Mouse (Mus musculus): ENCODE data around the gene Retreg2. TPM values are rescaled to one million over a fixed set of nuclear protein-coding genes. Genes with fewer than 3 reads are reported as not detected.
A peak's percentile ranks its signal among the peaks of the same experiment; 100 is the strongest.

Retreg2 gene
- polyA plus RNA-seq, 2 experiments from 2014 or later, result 19.2 to 32.9 TPM

- peak; percentile 91 for ATAC-seq
Measured at GRCm38 (mm10) chr1:75168472-75169464, 26.2 kb downstream of the Retreg2 start, which contains the start of gene Zfand2b. Gene Zfand2b (plus strand): TSS chr1:75168646.

- peak; percentile 40 for ATAC-seq
Measured at GRCm38 (mm10) chr1:75179334-75180104, 36.9 kb downstream of the Retreg2 start.

GRCm38 (mm10) chr1:75180105-75180590 lies 37.6 kb downstream of the Retreg2 start, which contains the start of gene Abcb6:
Gene Abcb6 (minus strand): TSS chr1:75180392.
- ATAC-seq, result peak; percentile 91

GRCm38 (mm10) chr1:75180741-75181140 lies 38.2 kb downstream of the Retreg2 start:
- no peak for ATAC-seq

- no peak for ATAC-seq
Measured at GRCm38 (mm10) chr1:75181377-75181870, 38.8 kb downstream of the Retreg2 start.

GRCm38 (mm10) chr1:75182160-75182559 lies 39.6 kb downstream of the Retreg2 start:
- no peak for ATAC-seq

GRCm38 (mm10) chr1:75185495-75185894 lies 42.9 kb downstream of the Retreg2 start:
- ATAC-seq, result no peak

GRCm38 (mm10) chr1:75187126-75187525 lies 44.5 kb downstream of the Retreg2 start:
- no peak for ATAC-seq

GRCm38 (mm10) chr1:75187914-75188483 lies 45.4 kb downstream of the Retreg2 start:
- no peak for ATAC-seq

- no peak for ATAC-seq
Measured at GRCm38 (mm10) chr1:75190577-75190976, 48.0 kb downstream of the Retreg2 start.

- no peak for ATAC-seq
Measured at GRCm38 (mm10) chr1:75191258-75191621, 48.7 kb downstream of the Retreg2 start.

- peak; percentile 100 for ATAC-seq
Measured at GRCm38 (mm10) chr1:75191622-75192402, 49.2 kb downstream of the Retreg2 start, which contains the start of the genes Ankzf1 and Atg9a. Gene Ankzf1 (plus strand): TSS chr1:75192151. Gene Atg9a (minus strand): TSS chr1:75192196.

- ATAC-seq, result peak; percentile 7
Measured at GRCm38 (mm10) chr1:75192452-75192851, 49.9 kb downstream of the Retreg2 start.

Other genes starting within 250 kb of the Retreg2 start
- gene Cryba2, start 249.6 kb upstream of the Retreg2 start, polyA plus RNA-seq (2017; shearing (Covaris generic)), result not detected
- gene Cfap65, start 207.2 kb upstream of the Retreg2 start, polyA plus RNA-seq (2017; shearing (Covaris generic)), result not detected
- not detected for gene Ihh, start 191.1 kb upstream of the Retreg2 start, polyA plus RNA-seq (2017; shearing (Covaris generic))
- gene Nhej1, start 17.6 kb upstream of the Retreg2 start, polyA plus RNA-seq (2017; shearing (Covaris generic)), result 10 to 100 TPM in 1 of 2 experiments, 1 to 10 TPM in 1; 6.1 to 15.3 TPM
- under 1 TPM in 1 of 2 experiments, not detected in 1; 0.20 TPM for gene Slc23a3, start 8.9 kb upstream of the Retreg2 start, polyA plus RNA-seq (2017; shearing (Covaris generic))
- 100 to 1,000 TPM; 125 to 195 TPM for gene Cnppd1, start 67 bp upstream of the Retreg2 start, polyA plus RNA-seq (2017; shearing (Covaris generic))
- gene Zfand2b, start 25.9 kb downstream of the Retreg2 start, polyA plus RNA-seq (2017; shearing (Covaris generic)), result 10 to 100 TPM; 54.7 to 71.9 TPM
- gene Abcb6, start 37.6 kb downstream of the Retreg2 start, polyA plus RNA-seq (2017; shearing (Covaris generic)), result 1 to 10 TPM in 1 of 2 experiments, under 1 TPM in 1; 0.97 to 6.9 TPM
- 10 to 100 TPM; 24.5 to 49.2 TPM for gene Ankzf1, start 49.4 kb downstream of the Retreg2 start, polyA plus RNA-seq (2017; shearing (Covaris generic))
- 10 to 100 TPM; 10.1 to 12.4 TPM for gene Atg9a, start 49.4 kb downstream of the Retreg2 start, polyA plus RNA-seq (2017; shearing (Covaris generic))
- gene Glb1l, start 68.0 kb downstream of the Retreg2 start, polyA plus RNA-seq (2017; shearing (Covaris generic)), result 10 to 100 TPM in 1 of 2 experiments, 1 to 10 TPM in 1; 8.0 to 19.2 TPM
- gene Stk16, start 68.1 kb downstream of the Retreg2 start, polyA plus RNA-seq (2017; shearing (Covaris generic)), result 10 to 100 TPM; 56.9 to 62.7 TPM
- gene Tuba4a, start 77.1 kb downstream of the Retreg2 start, polyA plus RNA-seq (2017; shearing (Covaris generic)), result 100 to 1,000 TPM; 141 to 164 TPM
- gene A630095N17Rik, start 89.3 kb downstream of the Retreg2 start, polyA plus RNA-seq (2017; shearing (Covaris generic)), result not detected
- gene Dnajb2, start 93.6 kb downstream of the Retreg2 start, polyA plus RNA-seq (2017; shearing (Covaris generic)), result 10 to 100 TPM in 1 of 2 experiments, 1 to 10 TPM in 1; 10.0 to 10.3 TPM
- gene Ptprn, start 121.7 kb downstream of the Retreg2 start, polyA plus RNA-seq (2017; shearing (Covaris generic)), result under 1 TPM; 0.22 to 0.61 TPM
- not detected for gene Resp18, start 135.6 kb downstream of the Retreg2 start, polyA plus RNA-seq (2017; shearing (Covaris generic))
- gene Dnpep, start 175.2 kb downstream of the Retreg2 start, polyA plus RNA-seq (2017; shearing (Covaris generic)), result 10 to 100 TPM; 56.0 to 90.5 TPM
- gene Des, start 217.6 kb downstream of the Retreg2 start, polyA plus RNA-seq (2017; shearing (Covaris generic)), result not detected
- gene Speg, start 232.5 kb downstream of the Retreg2 start, polyA plus RNA-seq (2017; shearing (Covaris generic)), result under 1 TPM in 1 of 2 experiments, not detected in 1; 0.03 TPM

Data from CD4-positive, CD25-positive, alpha-beta regulatory T cell, adult 4 months (primary cell).